Mouse (Mus musculus) ZHBTc4 (cell line): ENCODE results near the gene Idh3b.

Source experiments
- DNase-seq: peaks from one replicate; pipeline ENCODE4 v3.0.0-alpha.2; 2011; ENCODE audit warnings: low read depth, low spot score

The Idh3b gene

DNA sequence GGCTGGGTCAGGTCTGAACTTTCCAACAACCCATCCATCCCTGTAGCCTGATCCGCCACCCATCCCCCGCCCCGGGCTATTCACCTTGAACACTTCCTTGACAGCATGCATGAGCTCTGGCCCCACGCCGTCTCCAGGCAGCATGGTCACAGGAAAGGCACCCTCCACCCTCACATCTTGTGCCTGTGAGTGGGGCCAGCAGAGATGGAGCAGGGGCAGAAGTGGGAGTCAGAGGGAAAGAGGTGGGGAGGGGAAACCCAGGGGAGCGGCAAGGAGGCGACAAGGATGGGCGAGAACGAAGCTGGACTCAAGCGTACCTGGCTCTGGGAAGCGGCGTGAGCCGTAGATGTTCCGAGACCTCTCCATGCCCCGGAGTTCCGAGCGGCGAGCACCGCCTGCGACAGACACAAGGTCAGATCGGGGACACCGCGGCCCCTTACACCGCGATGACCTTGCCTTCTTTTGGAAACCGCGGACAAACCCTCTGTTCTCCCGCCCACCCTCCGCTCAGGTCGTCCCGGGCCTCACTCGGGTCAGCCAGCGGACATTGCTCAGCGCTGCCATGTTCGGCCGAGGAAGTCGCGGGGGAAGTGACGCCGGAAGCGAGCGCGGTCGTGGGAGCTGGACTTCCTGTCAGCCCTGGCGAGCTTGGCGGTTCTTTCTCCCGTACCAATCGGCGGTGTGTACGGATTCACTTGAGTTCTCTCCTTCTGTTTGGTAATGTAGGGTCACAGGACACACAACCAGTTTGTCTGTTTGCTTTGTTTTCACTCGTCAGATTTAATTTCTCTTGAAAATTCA, at the start of gene Idh3b:
Idh3b (minus strand) TSS at position 694 of the 801 bp plus-strand sequence.
- peak; percentile 90 for DNase-seq

DNA sequence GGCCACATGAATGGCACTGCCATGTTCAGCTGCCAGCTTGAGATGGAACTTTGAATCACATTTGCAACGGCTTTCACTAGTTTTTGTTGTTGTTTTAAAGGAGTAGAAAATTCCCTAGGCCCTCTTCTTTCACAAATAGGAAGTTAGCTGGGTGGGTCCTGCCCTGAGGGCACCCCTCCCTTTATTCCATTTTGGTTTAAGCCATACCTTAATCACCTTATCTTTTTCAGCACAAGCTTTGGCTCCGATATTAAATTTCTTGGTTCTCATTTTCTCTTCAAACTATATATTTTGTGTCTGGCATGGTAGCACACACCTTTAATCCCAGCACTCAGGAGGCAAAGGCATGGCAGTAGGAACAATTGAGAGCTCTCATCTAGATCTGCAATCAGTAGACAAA, 45.2 kb upstream of the Idh3b start:
- no peak for DNase-seq

DNA sequence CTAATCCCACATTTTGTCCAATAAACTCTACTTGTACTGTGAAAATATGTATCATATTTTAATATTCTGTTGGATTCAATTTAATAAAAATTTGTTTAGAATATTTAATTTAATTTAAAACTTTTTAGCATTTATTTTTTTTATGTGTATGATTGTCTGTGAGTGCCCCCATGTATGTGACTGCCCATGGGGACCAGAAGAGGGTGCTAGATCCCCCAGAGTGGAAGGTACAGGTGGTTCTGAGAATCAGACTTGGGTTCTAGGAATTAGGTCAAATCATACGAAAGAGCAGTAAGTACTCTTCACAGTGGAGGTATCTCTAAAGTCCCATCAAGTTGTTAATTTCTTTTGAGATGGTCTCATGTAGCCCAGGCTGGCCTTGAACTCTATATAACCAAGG, 42.7 kb upstream of the Idh3b start:
- no peak for DNase-seq

DNA sequence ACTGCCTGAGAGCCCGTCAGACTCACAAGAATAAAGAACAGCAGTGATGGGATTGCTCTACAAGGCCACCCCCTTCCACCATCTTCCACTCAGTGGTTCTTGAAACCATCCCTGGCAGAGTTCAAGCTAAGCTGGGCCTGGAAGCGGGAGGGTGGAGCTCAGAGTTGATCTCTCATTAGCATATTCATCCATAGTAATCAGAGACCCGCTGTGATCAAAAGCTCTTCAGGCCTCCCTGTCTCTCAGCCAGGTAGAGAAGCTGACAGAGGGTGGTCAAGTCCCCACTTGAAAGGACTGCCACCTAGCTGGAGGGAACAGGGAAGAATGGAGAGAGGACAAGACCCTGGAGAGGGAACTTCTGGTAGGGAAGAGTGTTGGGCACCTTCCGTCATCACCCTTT, 18.7 kb upstream of the Idh3b start:
- peak; percentile 84 for DNase-seq

DNA sequence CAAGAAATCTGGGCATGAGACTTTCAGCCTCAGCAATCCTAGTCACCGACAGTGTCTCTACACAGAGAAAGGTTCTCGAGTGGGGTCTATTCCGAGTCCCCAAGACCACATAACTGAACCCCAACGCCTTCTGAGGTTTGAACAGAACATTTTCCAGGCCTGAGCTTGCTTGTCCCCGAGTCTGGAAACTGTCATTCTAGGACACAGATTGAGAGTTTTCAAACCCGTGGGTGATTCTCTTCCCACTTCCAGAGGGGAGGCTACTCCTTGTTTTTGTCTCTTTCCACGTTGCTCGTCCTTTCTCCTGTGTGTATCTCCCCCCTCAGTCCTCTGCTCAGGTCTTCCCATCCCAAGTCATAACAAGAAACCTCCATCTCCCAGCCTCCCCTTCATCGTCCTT, 13.2 kb upstream of the Idh3b start:
- DNase-seq = no peak

DNA sequence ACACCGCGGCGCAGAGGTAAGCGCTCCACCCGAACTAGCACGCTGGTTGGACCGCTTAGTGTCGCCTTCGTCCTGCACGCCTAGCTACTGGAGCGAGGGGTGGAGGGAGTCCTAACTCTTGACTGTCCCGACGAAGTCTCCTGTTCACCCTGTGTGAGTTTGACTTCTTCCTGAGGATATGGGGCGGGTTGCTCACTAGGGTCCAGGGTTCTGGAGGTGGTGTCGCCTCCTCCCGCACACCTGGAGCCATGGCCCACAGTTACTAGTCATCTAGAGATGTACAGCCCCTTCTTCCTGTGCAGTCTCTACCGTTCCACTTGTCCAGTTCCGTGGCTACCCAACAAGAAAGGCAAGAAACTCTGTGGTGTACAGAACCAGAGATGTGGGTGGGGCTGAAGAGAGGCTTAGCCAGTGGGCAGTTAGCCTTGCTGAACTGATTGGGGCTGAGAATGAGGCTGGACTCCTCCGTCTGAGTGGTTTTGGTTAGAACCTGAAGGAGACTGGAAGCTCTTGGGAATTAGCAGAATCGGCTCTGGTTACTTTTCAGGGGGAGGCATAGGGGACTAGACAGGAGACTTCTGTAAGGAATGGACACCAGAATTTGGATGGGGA, 11.9 kb upstream of the Idh3b start:
- DNase-seq = peak; percentile 69

DNA sequence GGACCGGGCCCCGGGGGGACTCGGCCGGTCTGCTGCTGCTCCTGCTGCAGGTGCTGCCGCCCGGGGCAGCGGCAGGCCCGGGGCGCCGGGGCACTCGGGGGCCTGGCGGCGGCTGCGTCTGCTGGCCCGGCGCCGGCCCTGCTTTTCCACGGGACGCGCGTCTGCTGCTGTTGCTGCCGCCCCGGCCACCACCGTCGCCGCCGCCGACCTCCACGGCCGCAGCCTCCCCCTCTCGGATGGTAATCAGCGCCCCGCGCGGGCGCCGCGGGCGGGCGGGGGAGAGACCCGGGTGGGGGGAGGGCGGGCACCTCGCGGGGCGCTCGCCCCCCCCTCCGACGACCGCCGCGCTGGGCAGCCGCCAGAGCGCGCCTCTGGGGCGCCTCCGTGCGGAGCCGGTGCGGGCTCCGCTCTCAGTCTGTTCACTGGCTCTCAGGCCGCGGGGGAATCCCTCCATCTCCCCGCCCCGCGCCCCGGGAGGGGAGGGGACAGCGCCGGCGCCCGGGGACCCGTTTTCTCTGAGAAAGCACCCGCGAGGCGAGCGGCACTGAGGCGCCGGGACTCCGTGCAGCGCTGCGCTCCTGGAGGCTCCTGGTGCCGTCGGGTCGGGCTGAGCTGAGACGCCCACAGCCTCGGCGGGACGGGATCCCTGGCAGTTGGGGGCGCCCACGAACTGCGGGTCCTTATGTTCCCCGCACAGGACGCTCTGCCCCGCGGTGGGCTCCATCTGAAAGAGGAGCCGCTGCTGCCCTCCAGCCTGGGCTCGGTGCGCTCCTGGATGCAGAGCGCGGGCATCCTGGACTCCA, 11.2 kb upstream of the Idh3b start:
- DNase-seq = peak; percentile 65

DNA sequence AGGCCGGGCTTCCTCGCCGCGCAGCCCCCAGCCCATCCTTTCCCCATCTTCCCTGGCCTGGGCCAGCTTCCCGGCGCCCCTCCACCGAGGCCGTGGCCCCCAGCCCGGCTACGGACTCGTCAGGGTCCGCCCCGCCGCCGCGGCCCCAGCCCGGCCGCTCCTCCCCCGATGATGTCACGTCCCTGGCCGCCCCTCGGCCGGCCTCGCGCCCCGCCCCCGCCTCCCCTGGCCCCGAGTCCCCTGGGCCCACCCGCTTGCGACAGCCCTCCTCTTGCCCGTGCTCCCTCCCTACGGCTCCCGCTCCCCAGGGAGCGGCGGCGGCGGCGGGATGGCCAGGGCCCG, 10.6 kb upstream of the Idh3b start, which contains the start of gene Ebf4:
Ebf4 (plus strand) TSS at position 234 of the 342 bp plus-strand sequence.
- DNase-seq = peak; percentile 61

DNA sequence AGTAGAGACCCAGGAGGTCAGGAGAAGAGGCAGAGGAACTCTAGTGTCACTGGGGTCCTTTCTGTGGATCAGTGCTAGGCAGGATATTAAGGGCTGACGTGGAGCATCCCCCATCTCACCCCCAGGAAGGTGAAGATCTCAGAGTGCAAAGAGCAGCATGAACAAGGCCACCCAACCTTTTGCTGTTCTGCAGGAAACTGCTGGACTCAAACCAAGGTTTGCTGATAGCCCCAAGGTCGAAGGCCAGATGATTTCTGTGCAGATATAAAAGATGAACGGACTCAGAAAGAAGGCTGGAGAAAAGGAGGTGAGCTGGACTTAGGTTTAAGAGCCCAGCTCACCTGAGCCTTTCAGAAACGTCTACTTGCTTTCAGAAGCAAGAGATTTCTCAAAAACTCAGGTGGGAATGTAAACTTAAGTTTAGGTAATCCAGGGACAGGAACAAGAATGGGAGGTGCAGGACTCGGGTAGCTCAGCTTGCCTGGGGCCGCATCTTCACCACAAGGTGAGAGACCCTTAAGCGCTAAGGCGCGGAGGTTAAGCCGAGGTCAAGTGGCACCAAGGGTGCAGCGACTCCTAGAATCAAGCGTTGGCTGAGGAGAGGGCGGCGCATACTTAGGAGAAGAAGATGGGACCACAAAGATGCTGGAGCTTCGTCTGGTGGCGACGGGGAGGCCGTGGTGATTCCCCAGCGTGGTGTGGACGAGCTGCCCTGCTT, 10.0 kb upstream of the Idh3b start:
- DNase-seq = peak; percentile 60

DNA sequence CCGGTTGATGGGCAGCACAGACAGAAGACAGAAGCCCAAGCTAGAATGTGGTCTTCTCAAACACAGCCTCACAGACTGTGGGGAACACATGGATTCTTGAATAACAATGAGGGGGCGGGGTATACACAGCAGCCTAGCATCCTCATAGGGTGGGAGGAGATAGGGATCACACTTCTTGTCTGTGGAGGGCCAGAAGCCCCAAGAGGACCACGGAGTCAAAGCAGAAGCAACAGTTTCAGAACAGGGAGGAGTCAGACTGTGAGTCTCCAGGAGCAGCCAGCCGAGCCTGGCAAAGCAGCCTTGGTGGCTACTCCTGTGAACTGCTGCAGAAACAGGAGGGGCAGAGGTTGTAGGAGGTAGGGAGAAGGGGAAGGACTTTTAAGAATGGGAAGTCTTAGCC, 9.1 kb upstream of the Idh3b start:
- DNase-seq = peak; percentile 56

DNA sequence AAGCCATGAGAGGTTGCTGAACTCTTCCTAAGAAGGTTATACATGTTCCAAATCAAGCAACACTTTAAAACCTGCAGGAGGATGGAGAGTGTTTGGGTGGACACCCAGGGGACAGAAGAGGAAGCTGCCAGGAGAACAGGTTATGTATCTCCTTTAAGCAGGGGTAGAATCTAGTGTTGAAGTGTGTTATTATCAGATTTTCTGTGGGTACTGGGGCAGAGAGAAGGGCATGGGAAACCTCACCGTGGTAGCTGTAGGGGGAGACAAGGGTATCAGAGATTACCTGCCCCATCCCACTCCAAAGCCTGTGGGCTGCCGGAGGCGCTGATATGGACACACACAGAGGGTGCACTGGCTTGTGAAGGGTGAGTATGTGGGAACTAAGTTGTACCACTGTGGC, 8.7 kb upstream of the Idh3b start:
- no peak for DNase-seq

DNA sequence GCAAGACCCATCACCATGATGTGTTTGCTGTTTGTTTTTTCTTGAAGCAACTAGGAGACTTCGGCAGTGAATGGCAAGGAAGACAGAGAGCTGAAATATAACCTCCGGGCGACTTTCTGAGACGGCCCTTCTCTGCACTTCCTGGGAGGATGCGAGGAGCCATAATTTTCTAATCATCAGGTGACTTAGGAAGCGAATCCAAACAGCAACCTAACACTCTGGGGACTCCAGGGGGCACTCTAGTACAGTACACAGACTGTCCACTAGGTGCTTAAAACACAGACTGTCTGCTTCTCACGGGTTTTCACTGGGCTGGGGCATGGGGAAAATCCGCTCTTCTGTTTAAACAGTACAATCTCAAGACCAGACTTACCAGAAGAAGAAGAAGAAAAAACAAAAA, 7.1 kb upstream of the Idh3b start:
- DNase-seq = peak; percentile 88

DNA sequence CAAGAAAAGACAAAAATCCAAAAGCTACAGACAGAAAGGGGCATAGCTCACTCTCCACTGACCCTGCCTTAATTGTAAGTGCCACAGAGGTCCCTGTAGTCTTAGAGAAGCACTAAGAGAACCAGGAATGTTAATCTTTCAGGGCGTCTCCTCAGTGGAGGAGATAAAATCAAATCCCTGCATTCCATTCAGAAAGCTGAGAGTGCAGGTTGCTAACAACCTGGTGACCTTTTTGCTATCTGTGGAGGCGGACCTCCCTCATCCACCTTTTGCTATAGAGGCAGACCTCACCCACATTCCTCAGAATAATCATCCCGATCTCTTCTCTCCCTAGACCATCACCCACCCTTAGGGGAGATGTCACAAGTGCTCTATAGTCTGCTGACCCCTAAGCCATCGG, 4.7 kb upstream of the Idh3b start:
- DNase-seq = peak; percentile 85

DNA sequence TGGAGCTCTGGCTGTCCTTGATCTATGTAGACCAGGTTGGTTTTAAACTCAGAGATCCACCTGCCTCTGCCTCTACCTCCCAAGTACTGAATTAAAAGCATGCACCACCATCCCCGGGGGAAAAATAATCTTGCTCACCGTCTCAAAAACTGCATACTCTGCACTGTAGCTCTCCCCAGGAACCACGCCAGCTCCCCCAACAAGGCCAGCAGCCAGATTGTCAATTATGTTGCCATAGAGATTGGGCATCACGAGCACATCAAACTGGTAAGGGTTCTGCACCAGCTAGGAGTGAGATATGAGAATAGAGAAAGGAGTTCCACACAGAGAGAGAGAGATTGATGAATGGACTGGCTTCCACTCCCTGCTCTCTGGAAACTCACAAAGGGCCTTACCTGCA, 3.5 kb downstream of the Idh3b start:
- DNase-seq = no peak

DNA sequence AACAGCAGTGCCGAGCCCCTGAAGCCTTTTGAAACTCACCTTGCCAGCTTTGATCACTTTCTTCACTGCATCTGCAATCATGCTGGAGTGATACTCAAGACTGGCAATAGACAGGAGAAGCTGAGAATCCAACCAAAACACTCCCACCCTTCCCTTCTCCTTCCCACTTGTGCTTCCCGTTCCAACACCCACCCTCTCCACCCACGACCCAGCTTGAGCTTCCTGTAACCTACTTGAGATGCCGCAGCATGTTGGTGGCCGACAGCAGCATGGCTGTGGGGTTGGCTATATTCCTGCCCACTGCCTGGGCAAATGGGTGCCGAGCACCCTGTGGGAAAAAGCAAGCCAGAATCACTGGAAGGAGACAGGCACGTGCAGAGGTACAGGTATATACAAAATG, 4.1 kb downstream of the Idh3b start:
- peak; percentile 42 for DNase-seq

DNA sequence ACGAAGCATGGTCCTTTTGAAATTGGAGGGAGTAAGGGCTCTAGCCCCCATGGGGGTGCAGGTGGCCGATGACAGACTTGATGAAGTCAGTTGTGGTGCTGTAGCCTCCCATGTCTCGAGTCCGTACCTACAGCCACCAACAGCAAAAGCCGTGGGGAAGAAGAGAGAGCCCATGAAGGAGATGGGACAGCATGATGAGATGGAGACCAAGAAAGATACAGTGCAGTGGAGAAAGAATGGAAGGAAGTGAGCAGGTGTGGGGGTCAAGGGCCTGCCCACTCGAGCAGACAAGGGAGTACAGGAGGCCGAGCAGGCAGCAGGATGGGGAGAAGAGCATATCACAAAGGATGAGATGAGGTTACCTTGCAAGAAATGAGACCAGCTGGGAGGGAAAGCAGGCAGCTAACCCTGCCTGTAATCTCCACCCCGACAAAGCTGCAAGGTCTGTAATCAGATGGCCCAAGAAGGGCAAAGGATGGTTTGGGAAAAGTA, 4.7 kb downstream of the Idh3b start:
- DNase-seq = peak; percentile 65

DNA sequence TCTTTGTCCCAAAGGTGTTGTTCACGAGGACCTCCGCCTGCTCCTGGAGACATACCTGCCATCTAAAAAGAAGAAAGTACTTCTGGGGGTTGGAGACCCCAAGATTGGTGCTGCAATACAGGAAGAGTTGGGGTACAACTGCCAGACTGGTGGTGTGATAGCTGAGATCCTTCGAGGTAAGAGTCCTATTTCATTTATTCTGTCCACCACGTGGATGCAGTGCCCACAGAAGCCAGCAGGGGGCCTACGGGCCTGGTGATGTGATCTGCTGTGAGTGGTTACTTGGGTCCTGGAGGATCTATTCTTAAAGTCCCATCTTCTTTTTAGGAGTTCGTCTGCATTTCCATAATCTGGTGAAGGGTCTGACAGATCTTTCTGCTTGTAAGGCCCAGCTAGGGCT, 8.7 kb downstream of the Idh3b start:
- peak; percentile 94 for DNase-seq

DNA sequence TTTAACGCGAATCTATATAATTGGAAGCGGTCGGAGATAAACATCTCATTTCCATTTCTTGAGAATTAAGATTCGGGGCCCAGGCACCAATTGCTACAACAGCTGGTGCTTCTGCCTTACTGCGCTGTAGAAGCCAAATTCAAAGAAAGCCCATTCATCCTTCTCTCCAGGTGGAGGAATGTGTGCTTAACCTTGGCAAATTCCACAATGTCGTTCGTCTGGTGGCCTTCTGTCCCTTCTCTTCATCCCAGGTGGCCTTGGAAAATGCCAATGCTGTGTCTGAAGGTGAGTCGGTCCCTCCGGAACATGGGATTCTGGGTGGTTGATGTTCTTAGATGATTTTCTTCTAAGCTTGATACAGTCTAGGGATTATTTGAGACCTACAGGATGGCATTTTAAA, 9.5 kb downstream of the Idh3b start:
- no peak for DNase-seq

DNA sequence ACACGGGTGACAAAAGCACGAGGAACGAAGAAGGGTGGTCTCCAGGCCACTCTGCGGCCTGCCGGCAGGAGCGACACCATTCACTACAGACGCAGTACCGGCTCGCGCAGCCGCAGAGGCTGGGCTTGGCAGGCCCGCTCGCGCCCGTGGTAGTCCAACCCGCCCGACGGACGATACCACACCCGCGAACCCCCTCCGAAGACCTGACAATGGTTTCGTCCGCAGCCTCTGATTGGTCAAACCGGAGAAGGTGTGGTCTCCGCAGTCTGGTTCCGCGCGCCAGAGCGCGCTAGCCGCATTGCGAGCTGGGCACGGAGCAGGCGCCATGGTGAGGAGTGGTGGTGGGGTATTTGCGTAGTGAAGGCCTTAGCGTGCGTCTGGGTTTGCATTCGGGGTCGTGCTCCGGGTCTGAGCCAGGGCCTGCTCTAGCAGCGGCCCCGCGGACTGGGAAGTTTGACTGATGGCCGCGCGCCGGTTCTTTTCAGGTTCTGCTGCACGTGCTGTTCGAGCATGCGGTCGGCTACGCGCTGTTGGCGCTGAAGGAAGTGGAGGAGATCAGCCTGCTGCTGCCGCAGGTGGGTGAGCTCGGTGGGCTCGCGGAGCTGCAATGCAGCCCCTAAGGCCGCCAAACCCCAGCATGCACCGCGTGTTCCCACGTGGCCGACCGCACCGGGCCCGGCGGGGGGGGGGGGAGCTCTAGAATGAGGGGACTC, 10.0 kb downstream of the Idh3b start, which contains the start of gene Nop56:
Nop56 (plus strand) TSS at position 282 of the 713 bp plus-strand sequence.
- peak; percentile 97 for DNase-seq

DNA sequence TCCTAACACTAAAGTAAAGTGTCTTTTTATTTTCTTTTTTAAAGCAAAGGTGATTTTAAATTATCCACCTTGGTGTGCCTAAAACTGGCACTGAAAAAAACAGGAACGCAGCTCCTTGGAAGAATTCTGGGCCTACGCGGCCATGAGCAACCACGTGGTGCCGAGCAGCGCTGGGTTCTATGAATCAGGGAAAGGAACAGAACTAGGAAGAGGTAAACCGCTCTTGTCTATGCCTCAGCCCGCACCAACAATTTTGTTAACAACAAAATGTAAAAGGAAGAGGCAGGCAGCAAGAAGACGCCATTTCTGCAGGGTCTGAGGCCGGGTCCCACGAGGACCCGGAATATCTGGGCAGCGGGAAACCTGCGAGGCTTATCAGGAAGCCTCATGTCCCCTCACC, 10.6 kb downstream of the Idh3b start:
- DNase-seq = no peak

DNA sequence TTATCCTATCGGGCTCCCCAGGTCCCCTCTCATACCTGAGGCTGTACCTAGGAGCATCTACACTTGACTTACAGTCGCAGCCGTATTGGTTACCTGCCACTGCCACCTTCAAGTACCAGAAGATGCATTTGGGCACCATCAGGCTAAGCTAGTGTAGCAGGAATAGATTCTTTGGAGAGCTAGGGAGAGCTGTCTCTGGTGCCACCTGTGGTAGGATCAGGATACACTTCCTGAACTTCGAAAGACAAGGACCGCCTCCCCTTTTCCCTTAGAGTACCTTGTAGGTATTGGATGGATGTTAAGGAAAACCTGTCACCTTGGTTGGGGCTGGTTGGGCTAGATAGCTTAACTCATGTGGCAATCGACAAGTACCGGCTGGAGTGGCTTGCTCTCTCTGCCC, 16.3 kb downstream of the Idh3b start:
- DNase-seq = peak; percentile 26
